Mouse (Mus musculus) MN1 (cell line): Measurements from ENCODE around the gene Ankra2.
A peak's percentile ranks its signal among the peaks of the same experiment; 100 is the strongest.

ENCODE experiments used
- DNase-seq: peaks from one replicate; pipeline ENCODE4 v3.0.0-alpha.2; 2016; ENCODE audit warnings: low spot score

Gene Ankra2

GRCm38 (mm10) chr13:98262636-98263457 is at the start of gene Ankra2, which contains the start of gene Utp15:
Ankra2 (plus strand) TSS chr13:98263074.
Utp15 (minus strand) TSS chr13:98263041.
- DNase-seq = peak; percentile 100

GRCm38 (mm10) chr13:98222848-98223247 is 40.0 kb upstream of the Ankra2 start:
- DNase-seq = peak; percentile 61

GRCm38 (mm10) chr13:98226225-98226624 is 36.6 kb upstream of the Ankra2 start:
- DNase-seq = no peak

GRCm38 (mm10) chr13:98230511-98230910 is 32.4 kb upstream of the Ankra2 start:
- no peak for DNase-seq

GRCm38 (mm10) chr13:98235451-98235850 is 27.4 kb upstream of the Ankra2 start:
- no peak for DNase-seq

GRCm38 (mm10) chr13:98239978-98240641 is 22.8 kb upstream of the Ankra2 start:
- DNase-seq = peak; percentile 80

GRCm38 (mm10) chr13:98241531-98242282 is 21.2 kb upstream of the Ankra2 start:
- peak; percentile 40 for DNase-seq

GRCm38 (mm10) chr13:98244571-98245350 is 18.1 kb upstream of the Ankra2 start:
- DNase-seq = no peak

- DNase-seq = no peak
Measured at GRCm38 (mm10) chr13:98245386-98245785, 17.5 kb upstream of the Ankra2 start.

GRCm38 (mm10) chr13:98249594-98249993 is 13.3 kb upstream of the Ankra2 start:
- no peak for DNase-seq

- peak; percentile 47 for DNase-seq
Measured at GRCm38 (mm10) chr13:98254921-98255320, 8.0 kb upstream of the Ankra2 start.

GRCm38 (mm10) chr13:98263458-98263987 is 649 bp downstream of the Ankra2 start:
- DNase-seq = no peak

- peak; percentile 52 for DNase-seq
Measured at GRCm38 (mm10) chr13:98264111-98264510, 1.2 kb downstream of the Ankra2 start.

GRCm38 (mm10) chr13:98274023-98274422 is 11.1 kb downstream of the Ankra2 start:
- no peak for DNase-seq

GRCm38 (mm10) chr13:98275646-98276045 is 12.8 kb downstream of the Ankra2 start:
- DNase-seq = no peak

GRCm38 (mm10) chr13:98276253-98276652 is 13.4 kb downstream of the Ankra2 start:
- DNase-seq = no peak

GRCm38 (mm10) chr13:98277501-98277900 is 14.6 kb downstream of the Ankra2 start:
- no peak for DNase-seq

GRCm38 (mm10) chr13:98279686-98280085 is 16.8 kb downstream of the Ankra2 start, which contains the start of gene Gm21976:
Gm21976 (plus strand) TSS chr13:98279887.
- no peak for DNase-seq

GRCm38 (mm10) chr13:98280990-98281650 is 18.2 kb downstream of the Ankra2 start:
- no peak for DNase-seq

GRCm38 (mm10) chr13:98290719-98291118 is 27.8 kb downstream of the Ankra2 start:
- no peak for DNase-seq

- no peak for DNase-seq
Measured at GRCm38 (mm10) chr13:98291712-98292111, 28.8 kb downstream of the Ankra2 start.
